Mouse (Mus musculus): ENCODE data around the gene Cited4.

GRCm38 (mm10) chr4:120649369-120650207, 16.8 kb upstream of the Cited4 start:
- TF ChIP-seq CTCF (IDR thresholded peaks at IDR 0.05; ENCODE audit: low read depth): no peak
- no peak for TF ChIP-seq EP300 (optimal IDR thresholded peaks at IDR 0.05)

All from stomach, postnatal 0 days (tissue).